In the genomic region with DNA sequence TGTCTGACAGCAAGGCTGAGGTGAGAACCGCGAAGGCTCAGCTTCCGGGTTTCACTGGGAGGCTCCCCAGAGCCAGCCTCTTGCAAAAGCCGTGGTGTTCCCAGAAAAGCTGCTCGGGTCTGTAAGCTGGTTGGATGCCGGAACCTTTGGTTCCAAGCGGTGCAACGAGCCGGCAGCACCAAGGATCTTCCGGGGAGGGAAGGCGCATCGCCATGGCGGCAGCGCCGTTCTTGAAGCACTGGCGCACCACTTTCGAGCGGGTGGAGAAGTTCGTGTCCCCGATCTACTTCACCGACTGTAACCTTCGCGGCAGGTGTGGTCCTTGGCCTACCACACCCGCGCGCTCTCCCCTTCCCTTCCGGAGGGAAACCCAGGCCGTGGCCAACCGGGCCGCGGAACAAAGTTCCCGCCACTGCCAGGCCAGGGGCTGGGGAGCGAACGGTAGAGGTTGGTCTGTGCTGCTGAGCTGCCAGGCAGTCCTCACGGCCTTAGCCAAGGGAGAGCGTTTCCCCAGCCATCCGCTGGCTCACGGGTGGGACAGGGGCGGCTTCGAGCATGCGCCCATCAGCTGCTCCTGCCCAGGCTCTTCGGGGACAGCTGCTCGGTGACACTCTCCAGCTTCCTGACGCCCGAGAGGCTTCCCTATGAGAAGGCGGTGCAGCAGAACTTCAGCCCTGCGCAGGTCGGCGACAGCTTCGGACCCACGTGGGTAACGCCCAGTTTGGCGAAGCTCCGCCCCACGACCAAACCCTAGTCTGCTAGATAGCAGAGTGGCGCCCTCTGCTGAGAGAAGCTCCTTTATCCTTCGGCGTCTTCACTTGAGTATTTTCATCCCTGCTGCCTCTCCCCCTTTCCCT, we compare ENCODE assay signal across 8 mouse cellular contexts. TPM values are rescaled to one million over a fixed set of nuclear protein-coding genes. Genes with fewer than 3 reads are reported as not detected.
DNase-seq lines count a peak whose midpoint lies in the region; ATAC-seq and TF ChIP-seq lines count a peak whose summit lies in the region.

Gene Man2c1, plus strand, starts transcription at position 114 of the 857 bp plus-strand sequence.

- peak; percentile 96 for DNase-seq in ES-E14 (ENCODE audit: low read depth, low spot score)
- peak; percentile 95 for DNase-seq in cerebellum, adult 11-12 months
- DNase-seq in heart, postnatal 25 days (ENCODE audit: low spot score): peak; percentile 81
- DNase-seq in layer of hippocampus, adult 18-20 months (ENCODE audit: low spot score in 2 of 2): peak; percentile 92 to 96
- DNase-seq in lung, adult 2 months: peak; percentile 90
- peak; percentile 84 to 89 for DNase-seq in thymus, adult 18-20 months

- peak; percentile 96 for TF ChIP-seq POLR2A in lung, adult 2 months (IDR thresholded peaks at IDR 0.05; ENCODE audit: borderline replicate concordance, extremely low read depth, low read depth, low read length)

- H3K27me3 ChIP-seq in forebrain, embryonic 15.5 days: no peaks in the 10 kb centered on the region

- H3K4me1 ChIP-seq in ES-E14 (ENCODE audit: control insufficient read depth in 2 of 2, insufficient read depth in 2 of 2, low read length in 2 of 2, poor library complexity in 1 of 2): peaks cover 0 to 1% of the 10 kb centered on the region in 2 experiments; a peak in 1 of 4 replicates
- peaks cover 17% of the 10 kb centered on the region for H3K4me1 ChIP-seq in forebrain, embryonic 15.5 days
- peaks cover 3% of the 10 kb centered on the region; the same call in 1 of the 2 replicates for H3K4me1 ChIP-seq in lung, adult 2 months (ENCODE audit: control insufficient read depth, insufficient read depth, low read length)

- H3K36me3 ChIP-seq in ES-E14 (ENCODE audit: control insufficient read depth, insufficient read depth, low read length, poor library complexity, severe bottlenecking): peaks cover 7% of the 10 kb centered on the region
- H3K36me3 ChIP-seq in forebrain, embryonic 15.5 days: peaks cover 33% of the 10 kb centered on the region

- intact Hi-C loops in heart, postnatal 25 days (cut with DNase I): loop anchor here (2.0 to 5.0 kb wide), 4 partner anchors 60 to 238 kb away; partner anchors contain the start of gene Snx33

- peak within 1 kb of the TSS; percentile 81 for H3K27ac ChIP-seq in ES-E14 (ENCODE audit: insufficient read depth, low read depth, low read length, poor library complexity, severe bottlenecking)
- peak within 1 kb of the TSS; percentile 96 for H3K27ac ChIP-seq in forebrain, embryonic 15.5 days (replicated peaks)

- peak within 1 kb of the TSS; percentile 69 for H3K4me2 ChIP-seq in forebrain, embryonic 15.5 days (replicated peaks)

- ATAC-seq in forebrain, embryonic 15.5 days (replicated peaks): peak; percentile 92
- ATAC-seq in neutrophil, adult 5-6 weeks (ENCODE audit: extremely low read depth, insufficient number of reproducible peaks, low FRiP score, poor library complexity, severe bottlenecking): peak; percentile 92

- peak; percentile 76 for TF ChIP-seq CTCF in lung, adult 2 months (IDR thresholded peaks at IDR 0.05; ENCODE audit: insufficient read depth, low read length)

- WGBS in forebrain, embryonic 15.5 days: under 1% methylated on average over 56 of the region's 58 CpGs
- under 1% methylated on average over 58 of the region's 58 CpGs for WGBS in lung, adult 2 months

- H3K9ac ChIP-seq in ES-E14 (ENCODE audit: insufficient read depth, low read depth, low read length, poor library complexity, severe bottlenecking): peak within 1 kb of the TSS; percentile 91
- H3K9ac ChIP-seq in forebrain, embryonic 15.5 days (replicated peaks): peak within 1 kb of the TSS; percentile 75

- no peaks in the 10 kb centered on the region for H3K9me3 ChIP-seq in ES-E14 (ENCODE audit: control insufficient read depth, insufficient read depth, low read depth, low read length)
- no peaks in the 10 kb centered on the region for H3K9me3 ChIP-seq in forebrain, embryonic 15.5 days

- peak within 1 kb of the TSS; percentile 83 to 85 for H3K4me3 ChIP-seq in ES-E14 (ENCODE audit: insufficient read depth in 1 of 2, low read depth in 1 of 2, low read length in 2 of 2, poor library complexity in 1 of 2, severe bottlenecking in 1 of 2)
- peak within 1 kb of the TSS; percentile 65 for H3K4me3 ChIP-seq in forebrain, embryonic 15.5 days
- peak within 1 kb of the TSS; percentile 81 for H3K4me3 ChIP-seq in lung, adult 2 months (replicated peaks; ENCODE audit: extremely low read depth, low read depth, low read length)

- in situ Hi-C loops in ES-E14 (cut with MboI; ENCODE audit: low sequenced_read_pairs in 2 of 2, unreplicated experiment in 2 of 2): no loop called here

TF ChIP-seq in ES-E14, 5 proteins besides CTCF, POLR2A, EP300 and RAD21:
- TF ChIP-seq MAFK (IDR thresholded peaks at IDR 0.05; ENCODE audit: insufficient read depth, low read depth, low read length) (no peak), HCFC1 (IDR thresholded peaks at IDR 0.05; ENCODE audit: borderline replicate concordance, insufficient read depth, low read length) (peak; percentile 82), ZNF384 (IDR thresholded peaks at IDR 0.05; ENCODE audit: low read depth, low read length) (no peak), ZC3H11A (IDR thresholded peaks at IDR 0.05; ENCODE audit: borderline replicate concordance, low read depth, low read length) (peak; percentile 37; the same call in 1 of the 2 replicates), CHD2 (IDR thresholded peaks at IDR 0.05; ENCODE audit: low read depth, low read length) (peak; percentile 57; the same call in 1 of the 2 replicates)
TF ChIP-seq in ES-E14: peak in this region for 3.

RNA-seq across cellular contexts. Expression of gene Man2c1, which starts in this region (rescaled TPM):
- 122 and 211 TPM in 2 replicates for total RNA-seq in ES-E14 (2012; rRNA removed)
- polyA plus RNA-seq in forebrain, embryonic 15.5 days (2015; fragmentation: Nextera tagmentation; extraction: Ambion mirVana): 72.4 and 74.3 TPM in 2 replicates
- total RNA-seq in heart, postnatal 25 days (2021): 10 to 100 TPM; 43.7 to 46.0 TPM
- 100 to 1,000 TPM; 127 to 155 TPM for total RNA-seq in layer of hippocampus, adult 18-20 months (2021)
- 232 and 233 TPM in 2 replicates for polyA plus RNA-seq in lung, adult 2 months (2012; rRNA removed)
- 63.2 and 78.2 TPM in 2 replicates for total RNA-seq in neutrophil, adult 5-6 weeks (2017)

Comparison
In these comparisons a context has a peak if more than half of its experiments do, and no peak if none do; other contexts are left out.
1. Peak in every context shown above with its lines: DNase-seq, ATAC-seq, H3K4me3 ChIP-seq and H3K27ac ChIP-seq.